Mouse (Mus musculus) lung, adult 2 months (tissue): ENCODE data around the gene Cfd. TPM values are rescaled to one million over a fixed set of nuclear protein-coding genes. Genes with fewer than 3 reads are reported as not detected.
"Not testable (repeated sequence)": the region's sequence is repeated elsewhere in the genome, so short reads cannot be mapped to it uniquely, and the experiment has no call there.

Experiments
- DNase-seq: peaks from one replicate; pipeline ENCODE4 v3.0.0; 2022
- H3K4me1 ChIP-seq: fragments of 200-500 bp; 2 replicates; pipeline ENCODE4 v1.6.1; 2011; ENCODE audit warnings: low read length; ENCODE audit not compliant: control insufficient read depth, insufficient read depth
- H3K4me3 ChIP-seq: fragments of 200-500 bp; replicated peaks from 2 replicates; pipeline ENCODE3; 2011; ENCODE audit warnings: low read depth, mild to moderate bottlenecking, control low read depth, low read length; ENCODE audit errors: extremely low read depth
- CTCF ChIP-seq: fragments of 200-500 bp; IDR thresholded peaks from 2 replicates; pipeline ENCODE4 v1.5.1; 2011; ENCODE audit warnings: mild to moderate bottlenecking, low read length, control low read depth; ENCODE audit not compliant: insufficient read depth
- POLR2A ChIP-seq: fragments of 200-500 bp; IDR thresholded peaks from 2 replicates; pipeline ENCODE4 v1.6.1; 2011; ENCODE audit warnings: low read depth, mild to moderate bottlenecking, control low read depth, low read length, borderline replicate concordance; ENCODE audit errors: extremely low read depth
- WGBS: fragments of 180-500 bp; shearing (Covaris S2); methylation state at CpG from one replicate; pipeline ENCODE4 v1.1.7; 2018; 5-methylcytosine and 5-hydroxymethylcytosine counted together
- polyA plus RNA-seq: library from polyadenylated mRNA; depleted of rRNA; stranded (reverse); fragments of >200 nt; gene quantifications from 2 replicates; pipeline ENCODE4 v1.2.3, GENCODE M21; 2012

Cfd gene
- polyA plus RNA-seq, 1 experiment: 297 TPM

DNA sequence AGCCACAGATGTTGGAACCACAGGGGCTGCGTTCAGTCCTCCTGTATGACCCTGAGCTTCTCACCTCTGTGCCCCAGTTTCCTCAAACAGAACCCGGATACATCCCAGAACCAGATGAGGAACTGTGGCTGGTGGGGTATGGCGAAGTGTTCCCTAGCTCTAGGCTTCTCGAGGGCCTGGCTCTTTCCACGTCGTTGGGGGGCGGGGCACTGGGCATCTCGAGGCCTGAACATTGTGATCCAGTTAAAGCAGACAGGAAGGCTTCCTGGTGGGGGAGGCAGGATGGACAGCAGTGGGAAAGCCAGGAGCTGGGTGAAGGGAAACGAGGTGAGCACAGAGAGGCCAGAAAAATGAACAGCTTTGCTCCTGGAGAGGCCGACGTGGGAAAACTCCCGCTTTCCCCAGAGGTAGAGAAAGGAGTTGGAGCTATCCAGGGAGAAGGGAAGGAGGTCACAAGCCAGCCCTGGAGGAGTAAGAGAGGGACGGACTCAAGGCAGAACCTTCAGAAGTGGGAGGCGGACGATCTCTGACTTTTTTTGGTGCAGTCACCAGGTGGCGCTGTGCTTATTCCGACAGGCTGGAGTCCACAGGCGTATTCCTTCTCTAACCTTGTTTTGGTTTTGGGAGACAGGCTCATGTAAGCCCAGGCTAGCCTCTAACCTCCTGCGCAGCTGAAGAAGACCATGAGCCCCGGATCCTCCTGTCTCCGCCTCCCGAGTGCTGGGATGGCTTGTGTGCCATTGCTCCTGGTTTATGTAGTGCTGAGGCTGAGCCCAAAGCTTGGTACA is 7.2 kb upstream of the Cfd start:
- H3K4me3 ChIP-seq: no peak overlapping the region
- peaks cover 5% of the 10 kb centered on the region; the same call in 1 of the 2 replicates for H3K4me1 ChIP-seq
- peak; percentile 81 for DNase-seq
- WGBS: 17% methylated on average over 22 of the region's 22 CpGs
- peak; percentile 89 for TF ChIP-seq CTCF
- TF ChIP-seq POLR2A: no peak

GRCm38 (mm10) chr10:79884446-79884845 is 6.2 kb upstream of the Cfd start:
- 30% methylated on average over 4 of the region's 4 CpGs for WGBS
- DNase-seq: peak; percentile 53
- Histone ChIP-seq H3K4me3 (no peak overlapping the region), H3K4me1 (peaks cover 5% of the 10 kb centered on the region; the same call in 1 of the 2 replicates)
- no peak for TF ChIP-seq CTCF
- no peak for TF ChIP-seq POLR2A

- not testable (repeated sequence) for DNase-seq, H3K4me1 ChIP-seq, H3K4me3 ChIP-seq
- 63% methylated on average over 3 of the region's 3 CpGs for WGBS
Measured at GRCm38 (mm10) chr10:79884938-79885337, 5.7 kb upstream of the Cfd start.

- no peak for TF ChIP-seq POLR2A
- no peak for DNase-seq
- WGBS: 60% methylated on average over 6 of the region's 6 CpGs
Measured at GRCm38 (mm10) chr10:79886054-79886453, 4.6 kb upstream of the Cfd start, which contains the start of gene Elane. Elane (plus strand) TSS chr10:79886247.

DNA sequence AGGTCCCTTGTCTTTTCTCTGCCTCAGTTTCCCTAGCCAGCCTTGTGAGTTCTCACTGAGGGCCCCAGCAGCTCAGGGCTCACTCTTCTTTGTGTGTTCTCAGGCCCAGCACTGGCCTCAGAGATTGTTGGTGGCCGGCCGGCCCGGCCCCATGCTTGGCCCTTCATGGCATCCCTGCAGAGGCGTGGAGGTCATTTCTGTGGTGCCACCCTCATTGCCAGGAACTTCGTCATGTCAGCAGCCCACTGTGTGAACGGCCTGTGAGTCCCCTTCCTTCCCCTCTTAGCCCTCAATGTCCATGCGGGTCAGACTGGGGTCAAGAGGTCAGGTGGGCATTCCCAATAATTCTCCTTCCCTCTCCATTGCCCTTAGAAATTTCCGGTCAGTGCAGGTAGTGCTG is 4.0 kb upstream of the Cfd start:
- TF ChIP-seq CTCF (no peak), POLR2A (no peak)
- Histone ChIP-seq H3K4me3 (no peak overlapping the region), H3K4me1 (peaks cover 5% of the 10 kb centered on the region; the same call in 1 of the 2 replicates)
- WGBS: 84% methylated on average over 8 of the region's 8 CpGs
- no peak for DNase-seq

More at GRCm38 (mm10) chr10:79886054-79886453, 4.6 kb upstream of the Cfd start, which contains the start of gene Elane:
- no peak within 1 kb of the TSS for H3K4me3 ChIP-seq
- peaks cover 5% of the 10 kb centered on the region; the same call in 1 of the 2 replicates for H3K4me1 ChIP-seq

DNA sequence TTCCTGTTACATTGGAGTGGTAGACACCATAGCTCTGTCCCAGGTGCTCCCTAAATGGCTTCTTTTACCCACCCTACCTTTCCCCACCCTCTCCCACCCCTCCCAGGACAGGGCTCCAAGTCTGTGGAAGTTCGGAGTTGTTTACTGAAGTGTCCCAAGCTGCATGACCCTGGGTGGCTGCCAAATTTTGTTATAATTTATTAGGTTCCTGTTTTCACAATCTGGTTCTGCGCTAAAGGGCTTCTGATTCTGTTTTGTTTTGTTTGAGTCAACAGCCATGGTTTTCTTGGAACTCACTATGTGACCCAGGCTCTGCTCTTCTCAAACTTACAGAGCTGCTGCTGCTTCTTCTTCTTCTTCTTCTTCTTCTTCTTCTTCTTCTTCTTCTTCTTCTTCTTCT is 1.3 kb upstream of the Cfd start:
- TF ChIP-seq CTCF (no peak), POLR2A (no peak)
- no peak for DNase-seq
- peaks cover under 1% of the 10 kb centered on the region; the same call in 1 of the 2 replicates for H3K4me1 ChIP-seq
- 16% methylated on average over 2 of the region's 2 CpGs for WGBS
- H3K4me3 ChIP-seq: no peak overlapping the region

DNA sequence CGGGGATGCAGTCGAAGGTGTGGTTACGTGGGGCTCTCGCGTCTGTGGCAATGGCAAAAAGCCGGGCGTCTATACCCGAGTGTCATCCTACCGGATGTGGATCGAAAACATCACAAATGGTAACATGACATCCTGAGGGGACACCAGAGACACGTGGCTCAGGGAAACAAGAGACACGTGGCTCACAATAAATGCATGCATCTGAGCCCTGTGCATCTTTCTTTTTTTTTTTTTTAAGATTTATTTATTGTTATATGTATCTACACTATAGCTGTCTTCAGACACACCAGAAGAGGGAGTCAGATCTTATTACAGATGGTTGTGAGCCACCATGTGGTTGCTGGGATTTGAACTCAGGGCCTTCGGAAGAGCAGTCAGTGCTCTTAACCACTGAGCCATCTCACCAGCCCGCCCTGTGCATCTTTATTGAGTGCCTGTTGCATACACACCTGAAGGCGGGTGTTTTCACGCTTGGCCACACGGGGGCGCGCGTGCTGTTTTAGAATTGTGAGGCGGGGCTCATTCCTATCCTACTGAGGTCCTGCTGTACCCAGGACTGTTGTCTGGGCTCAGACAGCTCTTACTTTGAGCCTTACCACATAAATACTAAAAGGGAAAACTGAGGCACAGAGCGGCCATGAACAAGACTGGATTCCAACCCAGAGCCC is 1.9 kb downstream of the Cfd start:
- not testable (repeated sequence) for H3K4me1 ChIP-seq, H3K4me3 ChIP-seq
- 36% methylated on average over 22 of the region's 22 CpGs for WGBS
- peak; percentile 79 for DNase-seq
- TF ChIP-seq CTCF: peak; percentile 65

- 81% methylated on average over 16 of the region's 16 CpGs for WGBS
- no peak for TF ChIP-seq POLR2A
- TF ChIP-seq CTCF: no peak
- Histone ChIP-seq H3K4me3 (no peak overlapping the region), H3K4me1 (no peaks in the 10 kb centered on the region)
- DNase-seq: no peak
Measured at GRCm38 (mm10) chr10:79896306-79896705, 5.7 kb downstream of the Cfd start.

DNA sequence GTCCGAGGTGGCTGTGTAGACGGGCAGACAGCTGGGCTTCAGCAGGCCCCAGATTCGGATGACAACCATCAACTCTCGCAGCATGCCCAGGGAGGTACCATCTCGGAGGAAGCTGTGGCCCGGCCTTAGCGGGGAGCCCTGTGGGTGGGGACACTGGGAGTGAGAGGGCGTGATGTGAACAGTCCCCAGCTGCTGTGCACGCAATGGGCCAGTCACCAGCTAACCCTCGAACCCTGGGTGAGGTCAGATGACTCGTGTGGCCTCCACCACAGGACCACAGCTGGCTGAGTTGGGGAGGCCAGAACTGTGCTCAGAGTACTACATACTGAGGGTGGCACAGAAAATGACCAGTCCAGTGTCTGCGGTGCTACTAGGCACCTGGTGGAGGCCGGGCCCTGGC is 6.2 kb downstream of the Cfd start:
- peak; percentile 26 for DNase-seq
- no peak overlapping the region for H3K4me3 ChIP-seq
- H3K4me1 ChIP-seq: no peaks in the 10 kb centered on the region
- WGBS: 63% methylated on average over 13 of the region's 13 CpGs
- TF ChIP-seq CTCF: no peak
- TF ChIP-seq POLR2A: no peak
